Mouse (Mus musculus): Measurements from ENCODE around the gene Myh10.

Gene Myh10

GRCm38 (mm10) chr11:68859943-68860593 is 168.7 kb downstream of the Myh10 start:
- DNase-seq (ENCODE audit: low read depth, low spot score) = no peak

GRCm38 (mm10) chr11:68862260-68862659 is 170.9 kb downstream of the Myh10 start:
- DNase-seq (ENCODE audit: low read depth, low spot score) = no peak

- DNase-seq (ENCODE audit: low read depth, low spot score) = no peak
Observed at GRCm38 (mm10) chr11:68863631-68864091, 172.3 kb downstream of the Myh10 start.

GRCm38 (mm10) chr11:68864544-68865189 is 173.3 kb downstream of the Myh10 start:
- no peak for DNase-seq (ENCODE audit: low read depth, low spot score)
